ENCODE assay signal across 12 mouse cellular contexts in genomic region chr1:81280978-81281377, GRCm38 (mm10).
A peak's percentile ranks its signal among the peaks of the same experiment; 100 is the strongest.
DNase-seq lines count a peak whose midpoint lies in the region; ATAC-seq and TF ChIP-seq lines count a peak whose summit lies in the region.
"Had no signal": no experiment of that assay in that cellular context is flagged by ENCODE, and none has a peak within 500 bp of the region (broad histone marks: within the 10 kb centered on the region; RNA-seq: fewer than 3 reads in every experiment).

No protein-coding gene starts in this region.

- 0 out of 2 replicates have a peak, but pooled peaks have one; percentile 11 for ATAC-seq in frontal cortex, adult (ENCODE audit: low TSS enrichment)
- peak; percentile 69 for ATAC-seq in megakaryocyte, adult 5-6 weeks (ENCODE audit: poor library complexity, severe bottlenecking)
- no peak for ATAC-seq in midbrain, embryonic 13.5 days
- ATAC-seq: liver, postnatal 0 days had no signal

- H3K79me2 ChIP-seq in CH12.LX (replicated peaks; ENCODE audit: control insufficient read depth, extremely low read depth, insufficient read depth, poor library complexity, severe bottlenecking): no peaks in the 10 kb centered on the region

- peaks cover 0 to 3% of the 10 kb centered on the region in 2 experiments; a peak in 1 of 4 replicates for H3K4me1 ChIP-seq in CH12.LX (ENCODE audit: control insufficient read depth in 1 of 2, insufficient read depth in 2 of 2)
- H3K4me1 ChIP-seq in embryonic facial prominence, embryonic 10.5 days: peaks cover 8% of the 10 kb centered on the region
- no peaks in the 10 kb centered on the region for H3K4me1 ChIP-seq in midbrain, embryonic 13.5 days (replicated peaks)
- H3K4me1 ChIP-seq: midbrain, embryonic 10.5 days had no signal

- DNase-seq in frontal cortex, postnatal 36 days (ENCODE audit: low spot score in 2 of 2): no peak
- no peak for DNase-seq in CH12.LX (ENCODE audit: extremely low read depth)
- DNase-seq in embryonic facial prominence, embryonic 10.5 days (ENCODE audit: low spot score): peak; percentile 18
- no peak for DNase-seq in c-Kit-positive CD71-positive TER-119-positive erythroid progenitor cells, embryonic 14.5 days (ENCODE audit: low spot score)
- DNase-seq in spleen, postnatal 36 days (ENCODE audit: low spot score in 2 of 2): no peak
- DNase-seq: gastrocnemius, postnatal 25 days; liver, postnatal 0 days had no signal

- no peak for TF ChIP-seq CTCF in CH12.LX (conservative IDR thresholded peaks at IDR 0.05 in 1 of 2, IDR thresholded peaks at IDR 0.05 in 1 of 2; ENCODE audit: low read depth in 2 of 2, low read length in 2 of 2)

- no peak overlapping the region for H3K9ac ChIP-seq in CH12.LX (ENCODE audit: insufficient read depth, low read depth)
- no peak overlapping the region for H3K9ac ChIP-seq in midbrain, embryonic 13.5 days (replicated peaks)
- H3K9ac ChIP-seq: liver, postnatal 0 days had no signal

- H3K9me3 ChIP-seq in CH12.LX (replicated peaks; ENCODE audit: low read length): no peaks in the 10 kb centered on the region
- H3K9me3 ChIP-seq in embryonic facial prominence, embryonic 10.5 days: 0 out of 2 replicates have a peak, but pooled peaks cover 5% of the 10 kb centered on the region
- H3K9me3 ChIP-seq in midbrain, embryonic 13.5 days: no peaks in the 10 kb centered on the region
- H3K9me3 ChIP-seq: midbrain, embryonic 10.5 days had no signal

- H3K36me3 ChIP-seq in CH12.LX (replicated peaks in 1 of 2; ENCODE audit: control insufficient read depth in 1 of 2, insufficient read depth in 1 of 2, low read length in 1 of 2): no peaks in the 10 kb centered on the region
- H3K36me3 ChIP-seq in embryonic facial prominence, embryonic 10.5 days (replicated peaks): no peaks in the 10 kb centered on the region
- H3K36me3 ChIP-seq in midbrain, embryonic 13.5 days: no peaks in the 10 kb centered on the region
- H3K36me3 ChIP-seq: midbrain, embryonic 10.5 days had no signal

- H3K27ac ChIP-seq in CH12.LX (ENCODE audit: insufficient read depth, low read depth): no peak overlapping the region
- H3K27ac ChIP-seq in embryonic facial prominence, embryonic 10.5 days (replicated peaks): 0 out of 2 replicates have a peak overlapping the region, but pooled peaks have one; percentile 20
- no peak overlapping the region for H3K27ac ChIP-seq in midbrain, embryonic 13.5 days
- H3K27ac ChIP-seq: kidney, postnatal 0 days; midbrain, embryonic 10.5 days had no signal

- WGBS in embryonic facial prominence, embryonic 10.5 days: 39% methylated on average over 9 of the region's 9 CpGs
- WGBS in midbrain, embryonic 13.5 days: 53% methylated on average over 9 of the region's 9 CpGs

- in situ Hi-C loops in CH12.LX (cut with MboI; ENCODE audit: low pct_ligation_motif_present, low pct_unique_long_range_greater_than_20kb, low sequenced_read_pairs): loop anchor here (25.0 kb wide), 1 partner anchor 694 kb away; no protein-coding TSS in a partner anchor

- TF ChIP-seq EP300 in CH12.LX (IDR thresholded peaks at IDR 0.05; ENCODE audit: low read length): no peak

- peak overlapping the region; percentile 2; the same call in 1 of the 2 replicates for H3K4me2 ChIP-seq in CH12.LX (ENCODE audit: insufficient read depth, low read depth, poor library complexity, severe bottlenecking)
- H3K4me2 ChIP-seq in midbrain, embryonic 13.5 days (replicated peaks): no peak overlapping the region

- dilution Hi-C loops in CH12.LX (cut with MboI; ENCODE audit: extremely low pct_ligation_motif_present, extremely low pct_unique_long_range_greater_than_20kb, low sequenced_read_pairs): no loop called here

- H3K4me3 ChIP-seq in CH12.LX (replicated peaks in 1 of 3; ENCODE audit: low read depth in 2 of 3, low read length in 2 of 3, poor library complexity in 1 of 3): no peak overlapping the region
- H3K4me3 ChIP-seq in embryonic facial prominence, embryonic 10.5 days: no peak overlapping the region
- no peak overlapping the region for H3K4me3 ChIP-seq in midbrain, embryonic 13.5 days (replicated peaks)
- H3K4me3 ChIP-seq: midbrain, embryonic 10.5 days had no signal

- TF ChIP-seq POLR2A in CH12.LX (IDR thresholded peaks at IDR 0.05; ENCODE audit: low read depth, low read length): no peak

- no peak for TF ChIP-seq RAD21 in CH12.LX (IDR thresholded peaks at IDR 0.05; ENCODE audit: low read depth, low read length)

- H3K27me3 ChIP-seq in CH12.LX (replicated peaks): no peaks in the 10 kb centered on the region
- H3K27me3 ChIP-seq in embryonic facial prominence, embryonic 10.5 days (replicated peaks; ENCODE audit: low read depth, poor library complexity, severe bottlenecking): no peaks in the 10 kb centered on the region
- no peaks in the 10 kb centered on the region for H3K27me3 ChIP-seq in midbrain, embryonic 13.5 days

TF ChIP-seq in CH12.LX, 34 proteins besides CTCF, POLR2A, EP300 and RAD21:
- TF ChIP-seq NRF1 (IDR thresholded peaks at IDR 0.05; ENCODE audit: low read depth, low read length) (no peak), MAZ (IDR thresholded peaks at IDR 0.05; ENCODE audit: low read depth, low read length) (no peak), GABPA (IDR thresholded peaks at IDR 0.05; ENCODE audit: insufficient replicate concordance, low read depth, low read length) (no peak), BHLHE40 (IDR thresholded peaks at IDR 0.05; ENCODE audit: low read depth, low read length) (no peak), MAX (IDR thresholded peaks at IDR 0.05; ENCODE audit: low read length) (no peak), CHD1 (IDR thresholded peaks at IDR 0.05; ENCODE audit: low read depth, low read length) (no peak), USF1 (IDR thresholded peaks at IDR 0.05; ENCODE audit: low read depth, low read length) (no peak), TBP (conservative IDR thresholded peaks at IDR 0.05; ENCODE audit: low read depth, low read length) (no peak), USF2 (conservative IDR thresholded peaks at IDR 0.05; ENCODE audit: low read depth, low read length) (no peak), MAFK (IDR thresholded peaks at IDR 0.05; ENCODE audit: insufficient replicate concordance, low read length) (no peak), ZC3H11A (IDR thresholded peaks at IDR 0.05; ENCODE audit: low read depth, low read length) (no peak), RCOR1 (conservative IDR thresholded peaks at IDR 0.05; ENCODE audit: low read depth, low read length) (no peak), ELF1 (IDR thresholded peaks at IDR 0.05; ENCODE audit: low read depth, low read length) (no peak), TCF12 (IDR thresholded peaks at IDR 0.05; ENCODE audit: low read depth, low read length) (no peak), ZNF384 (IDR thresholded peaks at IDR 0.05; ENCODE audit: low read depth, low read length) (no peak)
